Mouse (Mus musculus) hindbrain, embryonic 11.5 days (tissue): ENCODE measurements around the gene Sox5. TPM values are rescaled to one million over a fixed set of nuclear protein-coding genes. Genes with fewer than 3 reads are reported as not detected.

Experiments used
- ATAC-seq: fragments of 200-750 bp; cut with Nextera tagmentation; 2 replicates; pipeline ENCODE4 v1.8.0; 2017; ENCODE audit warnings: mild to moderate bottlenecking, moderate TSS enrichment, moderate library complexity; ENCODE audit not compliant: low FRiP score
- DNase-seq: peaks from one replicate; pipeline ENCODE4 v3.0.0-alpha.2; 2015; ENCODE audit warnings: low spot score
- H3K27ac ChIP-seq: fragments of 300-500 bp; sonication (generic); 2 replicates; pipeline ENCODE4 v1.5.1; 2014; ENCODE audit warnings: mild to moderate bottlenecking, low read depth, low read length
- H3K27me3 ChIP-seq: fragments of 300-500 bp; sonication (generic); 2 replicates; pipeline ENCODE4 v1.6.1; 2014; ENCODE audit warnings: mild to moderate bottlenecking, low read length, moderate library complexity, mixed read lengths; ENCODE audit not compliant: control insufficient read depth, insufficient read depth
- H3K36me3 ChIP-seq: fragments of 300-500 bp; sonication (generic); 2 replicates; pipeline ENCODE4 v1.6.1; 2014; ENCODE audit warnings: mild to moderate bottlenecking, low read length, moderate library complexity, mixed read lengths; ENCODE audit not compliant: control insufficient read depth, insufficient read depth
- H3K4me1 ChIP-seq: fragments of 300-500 bp; sonication (generic); replicated peaks from 2 replicates; pipeline ENCODE4 v1.6.1; 2014; ENCODE audit warnings: low read length, mixed read lengths; ENCODE audit not compliant: control insufficient read depth, insufficient read depth
- H3K4me2 ChIP-seq: fragments of 300-500 bp; sonication (generic); replicated peaks from 2 replicates; pipeline ENCODE4 v1.6.1; 2014; ENCODE audit warnings: mild to moderate bottlenecking, low read depth, low read length
- H3K4me3 ChIP-seq: fragments of 300-500 bp; sonication (generic); 2 replicates; pipeline ENCODE4 v1.5.1; 2014; ENCODE audit warnings: low read depth, low read length
- H3K9ac ChIP-seq: fragments of 300-500 bp; sonication (generic); 2 replicates; pipeline ENCODE4 v1.6.1; 2014; ENCODE audit warnings: low read depth, low read length
- H3K9me3 ChIP-seq: fragments of 300-500 bp; sonication (generic); 2 replicates; pipeline ENCODE4 v1.6.1; 2016; ENCODE audit warnings: low read length; ENCODE audit not compliant: control insufficient read depth
- WGBS: fragments of 180-500 bp; shearing (Covaris S2); extraction: QIAGEN DNeasy Blood & Tissue Kit; methylation state at CpG from one replicate; pipeline ENCODE4 v1.1.7; 2014; 5-methylcytosine and 5-hydroxymethylcytosine counted together
- polyA plus RNA-seq: library from polyadenylated mRNA; unstranded; fragments of >200 nt; fragmentation: Nextera tagmentation; extraction: Ambion mirVana; gene quantifications from 2 replicates; pipeline ENCODE4 v1.2.1, GENCODE M21; 2014

The Sox5 gene
- polyA plus RNA-seq, 1 experiment from 2014 or later = 35.0 TPM

DNA sequence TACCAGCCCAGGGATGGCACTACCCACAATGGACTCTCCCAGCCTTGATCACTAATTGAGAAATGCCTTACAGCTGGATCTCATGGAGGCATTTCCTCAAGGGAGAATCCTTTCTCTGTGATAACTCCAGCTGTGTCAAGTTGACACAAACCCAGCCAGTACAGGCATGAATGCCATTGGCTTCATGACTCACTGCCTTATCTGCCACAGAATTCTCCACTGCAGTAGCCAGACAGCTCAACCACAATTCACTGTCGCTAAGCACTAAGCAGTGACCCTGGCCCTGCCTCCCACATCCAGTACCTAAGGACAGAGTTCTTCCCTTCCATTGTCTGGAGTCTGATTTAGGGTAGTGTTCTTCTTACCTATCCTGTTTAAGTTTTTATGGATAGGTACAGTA lies 65.4 kb downstream of the Sox5 start:
- WGBS = 77% methylated on average over 1 of the region's 1 CpGs
- no peak for DNase-seq
- H3K36me3 ChIP-seq = no peaks in the 10 kb centered on the region
- no peak overlapping the region for H3K4me2 ChIP-seq
- peaks cover 5% of the 10 kb centered on the region; the same call in 1 of the 2 replicates for H3K4me1 ChIP-seq
- no peak for ATAC-seq
- H3K27me3 ChIP-seq = no peaks in the 10 kb centered on the region
- no peaks in the 10 kb centered on the region for H3K9me3 ChIP-seq
- H3K9ac ChIP-seq = no peak overlapping the region
- H3K4me3 ChIP-seq = no peak overlapping the region
- no peak overlapping the region for H3K27ac ChIP-seq

DNA sequence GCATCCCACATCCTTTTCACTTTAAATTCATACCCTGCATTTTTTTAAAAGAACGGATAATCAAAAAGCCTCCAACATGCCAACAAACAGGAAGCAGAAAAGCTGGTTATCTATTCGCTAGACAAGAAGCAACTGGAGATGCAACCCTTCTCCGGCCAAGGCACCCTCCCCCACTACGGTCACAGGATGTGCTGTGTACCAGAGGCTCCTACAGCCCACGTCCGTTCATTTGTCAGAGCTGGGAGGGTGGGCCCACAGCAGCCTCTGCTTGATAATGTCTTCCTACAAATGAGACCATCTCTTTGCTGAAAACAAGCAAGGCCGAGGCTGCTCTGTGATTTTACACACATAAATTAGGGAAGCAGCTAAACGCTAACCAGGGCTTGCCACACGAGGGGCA lies 69.9 kb downstream of the Sox5 start:
- H3K4me1 ChIP-seq = peaks cover 5% of the 10 kb centered on the region; the same call in 1 of the 2 replicates
- no peak overlapping the region for H3K9ac ChIP-seq
- no peak overlapping the region for H3K4me3 ChIP-seq
- 49% methylated on average over 9 of the region's 9 CpGs for WGBS
- H3K36me3 ChIP-seq = no peaks in the 10 kb centered on the region
- ATAC-seq (no peak), DNase-seq (peak; percentile 29)
- H3K27me3 ChIP-seq = no peaks in the 10 kb centered on the region
- H3K9me3 ChIP-seq = no peaks in the 10 kb centered on the region
- no peak overlapping the region for H3K4me2 ChIP-seq
- H3K27ac ChIP-seq = no peak overlapping the region

DNA sequence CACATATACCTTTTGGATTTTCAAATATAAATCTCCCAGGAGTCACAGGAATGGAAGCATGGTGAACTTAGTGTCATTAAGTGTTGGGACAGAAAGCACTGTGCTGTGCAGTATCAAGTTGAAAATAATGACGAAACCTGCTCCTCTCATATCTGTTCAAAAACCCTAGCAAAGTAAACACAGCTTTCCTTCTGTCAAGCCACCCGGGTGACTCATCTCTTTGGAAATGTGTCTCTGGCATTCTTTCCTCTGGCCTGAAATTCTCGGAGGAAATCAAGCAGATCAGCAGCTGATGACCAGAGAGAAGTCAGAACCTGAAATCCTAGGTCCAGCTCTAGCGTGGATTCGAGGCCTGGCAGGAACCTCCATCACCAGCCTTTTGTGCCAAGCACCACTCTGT lies 71.0 kb downstream of the Sox5 start:
- 73% methylated on average over 5 of the region's 5 CpGs for WGBS
- H3K4me3 ChIP-seq = no peak overlapping the region
- peaks cover 5% of the 10 kb centered on the region; the same call in 1 of the 2 replicates for H3K4me1 ChIP-seq
- no peak overlapping the region for H3K27ac ChIP-seq
- H3K36me3 ChIP-seq = no peaks in the 10 kb centered on the region
- no peaks in the 10 kb centered on the region for H3K27me3 ChIP-seq
- no peak overlapping the region for H3K9ac ChIP-seq
- no peak overlapping the region for H3K4me2 ChIP-seq
- ATAC-seq (no peak), DNase-seq (no peak)
- H3K9me3 ChIP-seq = no peaks in the 10 kb centered on the region

DNA sequence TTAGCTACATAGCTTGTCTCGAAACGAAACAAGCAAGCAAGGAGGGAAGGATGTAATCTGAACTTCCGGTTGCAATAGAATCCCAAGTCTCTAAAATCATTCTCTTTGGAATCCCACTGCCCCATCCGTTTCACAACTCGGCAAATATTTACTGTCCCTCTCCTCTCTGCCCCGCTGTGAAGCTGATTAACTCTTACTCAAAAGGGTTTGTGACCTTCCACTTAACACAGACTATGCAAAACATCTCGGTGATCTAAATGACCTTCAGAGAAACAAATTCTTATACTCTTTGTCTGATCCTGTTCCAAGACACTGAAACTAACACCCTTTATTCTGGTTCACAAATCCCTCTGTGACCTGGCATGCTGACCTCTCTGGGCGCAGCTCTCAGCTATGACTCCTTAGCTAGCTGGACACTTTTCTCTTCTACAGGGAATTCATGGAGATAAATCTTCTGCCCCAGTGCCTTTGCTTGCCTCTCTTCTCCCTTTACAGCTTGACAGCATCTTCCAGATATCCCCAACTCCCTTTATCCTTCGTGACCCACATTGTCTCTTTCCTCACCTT lies 72.1 kb downstream of the Sox5 start:
- H3K4me3 ChIP-seq = no peak overlapping the region
- no peaks in the 10 kb centered on the region for H3K9me3 ChIP-seq
- H3K27ac ChIP-seq = no peak overlapping the region
- peaks cover 5% of the 10 kb centered on the region; the same call in 1 of the 2 replicates for H3K4me1 ChIP-seq
- no peak overlapping the region for H3K4me2 ChIP-seq
- no peaks in the 10 kb centered on the region for H3K27me3 ChIP-seq
- DNase-seq (no peak), ATAC-seq (no peak)
- 65% methylated on average over 9 of the region's 9 CpGs for WGBS
- H3K36me3 ChIP-seq = no peaks in the 10 kb centered on the region
- no peak overlapping the region for H3K9ac ChIP-seq

DNA sequence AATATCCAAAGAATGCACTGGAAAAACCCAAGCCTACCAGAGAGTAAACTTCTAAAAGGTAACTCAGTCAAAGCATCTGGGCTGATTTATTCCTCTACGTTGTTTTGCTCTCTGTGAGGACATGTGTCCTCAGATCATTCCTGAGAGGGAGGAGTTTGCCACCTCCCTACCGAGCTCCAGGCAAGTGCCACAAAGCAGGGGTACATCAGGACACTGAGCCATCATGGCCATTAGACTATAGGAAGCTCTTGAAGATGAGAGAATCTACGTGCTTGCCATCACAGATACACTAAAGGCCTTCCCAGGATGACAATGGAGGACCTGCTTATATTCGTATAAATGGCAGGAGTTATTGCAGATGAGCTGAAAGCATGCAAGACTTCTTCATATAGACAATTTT lies 73.4 kb downstream of the Sox5 start:
- no peaks in the 10 kb centered on the region for H3K36me3 ChIP-seq
- no peak overlapping the region for H3K9ac ChIP-seq
- H3K4me2 ChIP-seq = no peak overlapping the region
- H3K4me3 ChIP-seq = no peak overlapping the region
- 78% methylated on average over 4 of the region's 4 CpGs for WGBS
- no peak overlapping the region for H3K27ac ChIP-seq
- peaks cover 5% of the 10 kb centered on the region; the same call in 1 of the 2 replicates for H3K4me1 ChIP-seq
- no peak for DNase-seq
- H3K9me3 ChIP-seq = no peaks in the 10 kb centered on the region
- ATAC-seq = no peak
- no peaks in the 10 kb centered on the region for H3K27me3 ChIP-seq

DNA sequence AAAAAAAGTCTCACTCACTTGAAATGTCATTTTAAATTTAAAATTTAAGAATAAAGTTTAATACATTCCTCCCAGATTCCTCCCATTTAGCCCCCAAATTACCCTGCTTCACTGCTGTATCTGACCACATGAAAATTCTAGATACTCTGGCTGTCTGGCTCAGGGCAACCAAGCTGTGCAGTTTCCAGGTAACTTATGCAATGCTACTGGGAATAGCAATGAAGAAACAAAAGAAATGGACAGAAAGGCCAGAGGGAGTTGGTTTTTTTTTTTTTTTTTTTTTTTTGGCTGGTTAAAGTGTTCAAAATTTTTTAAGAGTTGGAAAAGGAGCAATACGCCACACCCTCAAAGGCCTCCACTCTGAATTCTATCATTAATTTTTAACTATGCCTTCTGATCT lies 73.8 kb downstream of the Sox5 start:
- Histone ChIP-seq H3K4me1 (peaks cover 5% of the 10 kb centered on the region; the same call in 1 of the 2 replicates), H3K4me3 (no peak overlapping the region), H3K4me2 (no peak overlapping the region), H3K27me3 (no peaks in the 10 kb centered on the region), H3K9ac (no peak overlapping the region), H3K36me3 (no peaks in the 10 kb centered on the region), H3K9me3 (no peaks in the 10 kb centered on the region), H3K27ac (no peak overlapping the region)
- DNase-seq (no peak), ATAC-seq (no peak)
- WGBS = 93% methylated on average over 1 of the region's 1 CpGs

DNA sequence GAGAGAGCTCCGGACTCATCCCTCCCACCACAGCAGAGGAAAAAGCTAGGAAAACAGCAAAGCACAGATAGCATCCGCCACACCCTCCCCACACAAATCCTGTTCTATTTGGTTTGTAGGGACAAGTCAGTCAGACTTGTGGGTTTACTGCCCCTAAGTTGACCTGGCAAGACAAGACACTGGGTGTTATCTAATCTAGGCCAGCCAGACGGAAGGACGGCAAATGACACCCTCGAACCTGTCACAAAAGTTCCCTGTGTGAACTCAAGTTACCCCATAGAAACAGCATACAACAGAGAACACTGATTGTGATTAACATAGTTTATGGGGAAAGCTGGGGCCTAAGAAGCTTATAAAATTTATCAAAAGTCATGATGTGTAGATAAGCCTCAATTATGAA lies 76.8 kb downstream of the Sox5 start:
- Histone ChIP-seq H3K36me3 (no peaks in the 10 kb centered on the region), H3K9ac (no peak overlapping the region), H3K27me3 (no peaks in the 10 kb centered on the region), H3K9me3 (no peaks in the 10 kb centered on the region), H3K4me2 (no peak overlapping the region), H3K27ac (no peak overlapping the region), H3K4me1 (no peaks in the 10 kb centered on the region), H3K4me3 (no peak overlapping the region)
- 89% methylated on average over 5 of the region's 5 CpGs for WGBS
- ATAC-seq (no peak), DNase-seq (no peak)

DNA sequence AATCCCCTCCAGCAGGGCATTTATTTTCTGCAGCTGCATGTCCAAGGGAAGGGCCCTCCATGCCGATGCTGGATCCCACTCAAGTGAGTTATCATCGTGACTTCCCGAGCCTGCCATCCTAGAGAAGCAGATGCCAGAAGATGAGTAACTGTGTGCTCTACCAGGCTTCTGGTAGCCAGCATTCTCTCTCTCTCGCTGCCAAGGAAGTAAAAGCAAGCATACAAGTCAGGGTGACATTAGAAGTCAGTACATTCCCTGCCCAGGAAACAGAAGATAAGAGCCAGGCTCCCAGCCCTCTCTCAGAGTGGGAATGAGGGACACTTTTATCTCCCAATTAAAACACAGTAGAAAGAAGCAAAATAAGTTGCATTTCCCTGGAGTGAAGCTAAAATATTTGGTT lies 86.1 kb downstream of the Sox5 start:
- Histone ChIP-seq H3K36me3 (no peaks in the 10 kb centered on the region), H3K4me2 (no peak overlapping the region), H3K9ac (no peak overlapping the region), H3K4me1 (no peaks in the 10 kb centered on the region), H3K4me3 (no peak overlapping the region), H3K9me3 (no peaks in the 10 kb centered on the region), H3K27ac (no peak overlapping the region), H3K27me3 (no peaks in the 10 kb centered on the region)
- 93% methylated on average over 4 of the region's 4 CpGs for WGBS
- ATAC-seq (no peak), DNase-seq (no peak)

DNA sequence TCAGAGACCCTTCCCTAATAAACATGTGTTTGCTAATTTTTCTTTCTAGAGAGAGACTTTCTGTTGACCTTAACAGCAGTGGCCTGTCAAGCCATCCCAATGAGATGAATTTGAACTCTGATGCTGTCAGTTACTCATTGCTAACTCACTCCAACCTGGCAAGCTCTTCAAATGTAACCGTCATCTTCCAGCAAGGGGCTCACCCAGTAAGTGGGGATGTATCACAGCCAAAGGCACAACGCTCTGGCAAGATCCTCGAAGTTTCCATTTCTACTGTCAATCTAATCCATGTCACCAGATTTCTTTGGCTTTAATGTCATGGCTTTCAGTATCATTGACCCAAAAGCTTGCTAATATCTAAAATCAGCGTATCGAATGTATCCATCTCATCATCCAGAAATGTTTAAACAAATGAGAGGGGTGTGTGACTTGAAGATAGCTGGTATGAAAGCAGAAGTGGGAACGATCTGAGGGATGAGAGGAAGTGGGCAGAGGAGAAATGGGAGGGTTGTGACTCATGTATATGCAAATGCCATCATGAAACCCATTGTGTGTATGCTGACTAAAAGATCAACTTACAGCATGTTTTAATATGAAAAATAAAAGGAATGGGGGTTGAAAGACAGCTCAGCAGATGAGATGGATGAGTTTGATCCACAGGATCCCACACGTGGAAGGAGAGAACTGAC lies 88.4 kb downstream of the Sox5 start:
- H3K9me3 ChIP-seq = no peaks in the 10 kb centered on the region
- H3K9ac ChIP-seq = no peak overlapping the region
- no peak overlapping the region for H3K4me2 ChIP-seq
- no peaks in the 10 kb centered on the region for H3K4me1 ChIP-seq
- no peak overlapping the region for H3K27ac ChIP-seq
- DNase-seq (no peak), ATAC-seq (no peak)
- WGBS = 91% methylated on average over 7 of the region's 7 CpGs
- H3K27me3 ChIP-seq = no peaks in the 10 kb centered on the region
- H3K4me3 ChIP-seq = no peak overlapping the region
- H3K36me3 ChIP-seq = no peaks in the 10 kb centered on the region
